Mouse (Mus musculus) neural tube, embryonic 15.5 days (tissue): ENCODE results near the gene Coro1c. TPM values are rescaled to one million over a fixed set of nuclear protein-coding genes. Genes with fewer than 3 reads are reported as not detected.

ENCODE experiments used
- ATAC-seq: fragments of 200-750 bp; cut with Nextera tagmentation; 2 replicates; pipeline ENCODE4 v1.8.0; 2017; ENCODE audit warnings: mild to moderate bottlenecking, moderate TSS enrichment, moderate library complexity; ENCODE audit not compliant: low FRiP score
- H3K27ac ChIP-seq: fragments of 300-500 bp; sonication (generic); replicated peaks from 2 replicates; pipeline ENCODE4 v1.5.1; 2015; ENCODE audit warnings: mild to moderate bottlenecking, inconsistent platforms
- H3K27me3 ChIP-seq: fragments of 300-500 bp; sonication (generic); replicated peaks from 2 replicates; pipeline ENCODE4 v1.6.1; 2015; ENCODE audit warnings: inconsistent platforms
- H3K36me3 ChIP-seq: fragments of 300-500 bp; sonication (generic); 2 replicates; pipeline ENCODE4 v1.6.1; 2015; ENCODE audit warnings: inconsistent platforms
- H3K4me1 ChIP-seq: fragments of 300-500 bp; sonication (generic); 2 replicates; pipeline ENCODE4 v1.6.1; 2015; ENCODE audit warnings: inconsistent platforms
- H3K4me2 ChIP-seq: fragments of 300-500 bp; sonication (generic); 2 replicates; pipeline ENCODE4 v1.6.1; 2015; ENCODE audit warnings: inconsistent platforms, mild to moderate bottlenecking, moderate library complexity
- H3K4me3 ChIP-seq: fragments of 300-500 bp; sonication (generic); replicated peaks from 2 replicates; pipeline ENCODE4 v1.5.1; 2015; ENCODE audit warnings: mild to moderate bottlenecking, inconsistent platforms
- H3K9ac ChIP-seq: fragments of 300-500 bp; sonication (generic); replicated peaks from 2 replicates; pipeline ENCODE4 v1.6.1; 2015; ENCODE audit warnings: mild to moderate bottlenecking, inconsistent platforms
- H3K9me3 ChIP-seq: fragments of 300-500 bp; sonication (generic); replicated peaks from 2 replicates; pipeline ENCODE4 v1.6.1; 2016; ENCODE audit warnings: inconsistent platforms
- WGBS: fragments of 180-500 bp; shearing (Covaris S2); methylation state at CpG from one replicate; pipeline ENCODE4 v1.1.7; 2015; ENCODE audit warnings: mixed read lengths; 5-methylcytosine and 5-hydroxymethylcytosine counted together
- polyA plus RNA-seq: library from polyadenylated mRNA; unstranded; fragments of >200 nt; fragmentation: Nextera tagmentation; extraction: Ambion mirVana; gene quantifications from 2 replicates; pipeline ENCODE4 v1.2.1, GENCODE M21; 2015

Gene Coro1c
- polyA plus RNA-seq, 1 experiment from 2014 or later: 160 TPM

GRCm38 (mm10) chr5:113881136-113881535 is 27.4 kb downstream of the Coro1c start:
- Histone ChIP-seq H3K4me2 (no peak overlapping the region), H3K9me3 (no peaks in the 10 kb centered on the region), H3K27ac (no peak overlapping the region), H3K9ac (no peak overlapping the region), H3K27me3 (no peaks in the 10 kb centered on the region), H3K4me3 (no peak overlapping the region), H3K36me3 (peaks cover 35% of the 10 kb centered on the region), H3K4me1 (peaks cover 64% of the 10 kb centered on the region)
- ATAC-seq: no peak
- WGBS: 94% methylated on average over 14 of the region's 14 CpGs

- Histone ChIP-seq H3K4me3 (no peak overlapping the region), H3K36me3 (peaks cover 36% of the 10 kb centered on the region), H3K9me3 (no peaks in the 10 kb centered on the region), H3K27ac (no peak overlapping the region), H3K27me3 (no peaks in the 10 kb centered on the region), H3K4me1 (peaks cover 61% of the 10 kb centered on the region), H3K4me2 (no peak overlapping the region), H3K9ac (no peak overlapping the region)
- no peak for ATAC-seq
- 89% methylated on average over 17 of the region's 17 CpGs for WGBS
Measured at GRCm38 (mm10) chr5:113878943-113879617, 29.5 kb downstream of the Coro1c start.

- no peak overlapping the region for H3K4me2 ChIP-seq
- H3K27me3 ChIP-seq: no peaks in the 10 kb centered on the region
- ATAC-seq: no peak
- 56% methylated on average over 3 of the region's 3 CpGs for WGBS
- H3K9me3 ChIP-seq: no peaks in the 10 kb centered on the region
- H3K36me3 ChIP-seq: peaks cover 36% of the 10 kb centered on the region
- no peak overlapping the region for H3K27ac ChIP-seq
- H3K4me3 ChIP-seq: no peak overlapping the region
- no peak overlapping the region for H3K9ac ChIP-seq
- H3K4me1 ChIP-seq: peaks cover 60% of the 10 kb centered on the region
Measured at GRCm38 (mm10) chr5:113877565-113877964, 31.0 kb downstream of the Coro1c start.

GRCm38 (mm10) chr5:113876176-113876575 is 32.4 kb downstream of the Coro1c start:
- Histone ChIP-seq H3K27me3 (no peaks in the 10 kb centered on the region), H3K9ac (no peak overlapping the region), H3K4me1 (peaks cover 66% of the 10 kb centered on the region), H3K27ac (peak overlapping the region; percentile 56; the same call in 1 of the 2 replicates), H3K4me2 (no peak overlapping the region), H3K36me3 (peaks cover 32% of the 10 kb centered on the region), H3K4me3 (no peak overlapping the region), H3K9me3 (no peaks in the 10 kb centered on the region)
- ATAC-seq: no peak
- WGBS: 85% methylated on average over 7 of the region's 7 CpGs

GRCm38 (mm10) chr5:113875625-113876024 is 32.9 kb downstream of the Coro1c start:
- no peak for ATAC-seq
- no peaks in the 10 kb centered on the region for H3K27me3 ChIP-seq
- no peak overlapping the region for H3K9ac ChIP-seq
- H3K9me3 ChIP-seq: no peaks in the 10 kb centered on the region
- peaks cover 71% of the 10 kb centered on the region for H3K4me1 ChIP-seq
- H3K27ac ChIP-seq: peak overlapping the region; percentile 56
- 92% methylated on average over 4 of the region's 4 CpGs for WGBS
- H3K36me3 ChIP-seq: peaks cover 26% of the 10 kb centered on the region
- H3K4me2 ChIP-seq: no peak overlapping the region
- H3K4me3 ChIP-seq: no peak overlapping the region

GRCm38 (mm10) chr5:113874063-113875024 is 34.2 kb downstream of the Coro1c start:
- WGBS: 33% methylated on average over 19 of the region's 19 CpGs
- Histone ChIP-seq H3K27me3 (no peaks in the 10 kb centered on the region), H3K9me3 (no peaks in the 10 kb centered on the region), H3K4me2 (peak overlapping the region; percentile 50), H3K36me3 (peaks cover 18% of the 10 kb centered on the region; the same call in 1 of the 2 replicates), H3K4me1 (peaks cover 84% of the 10 kb centered on the region), H3K4me3 (no peak overlapping the region), H3K27ac (peak overlapping the region; percentile 95), H3K9ac (peak overlapping the region; percentile 36)
- no peak for ATAC-seq

GRCm38 (mm10) chr5:113872936-113873912 is 35.3 kb downstream of the Coro1c start:
- Histone ChIP-seq H3K4me2 (peak overlapping the region; percentile 50), H3K27ac (peak overlapping the region; percentile 95), H3K9me3 (no peaks in the 10 kb centered on the region), H3K9ac (peak overlapping the region; percentile 36), H3K27me3 (no peaks in the 10 kb centered on the region), H3K4me1 (peaks cover 91% of the 10 kb centered on the region), H3K4me3 (0 out of 2 replicates have a peak overlapping the region, but pooled peaks have one; percentile 12), H3K36me3 (peaks cover 9% of the 10 kb centered on the region; the same call in 1 of the 2 replicates)
- 3% methylated on average over 15 of the region's 15 CpGs for WGBS
- ATAC-seq: peak; percentile 88

GRCm38 (mm10) chr5:113871903-113872548 is 36.5 kb downstream of the Coro1c start:
- H3K9ac ChIP-seq: 0 out of 2 replicates have a peak overlapping the region, but pooled peaks have one; percentile 5
- no peak for ATAC-seq
- no peaks in the 10 kb centered on the region for H3K27me3 ChIP-seq
- no peak overlapping the region for H3K4me2 ChIP-seq
- H3K4me1 ChIP-seq: peaks cover 85% of the 10 kb centered on the region
- no peak overlapping the region for H3K4me3 ChIP-seq
- WGBS: 58% methylated on average over 7 of the region's 7 CpGs
- H3K9me3 ChIP-seq: no peaks in the 10 kb centered on the region
- H3K27ac ChIP-seq: peak overlapping the region; percentile 95
- peaks cover 7% of the 10 kb centered on the region; the same call in 1 of the 2 replicates for H3K36me3 ChIP-seq

GRCm38 (mm10) chr5:113870393-113871040 is 38.0 kb downstream of the Coro1c start:
- no peak overlapping the region for H3K4me2 ChIP-seq
- peak overlapping the region; percentile 95 for H3K27ac ChIP-seq
- 22% methylated on average over 21 of the region's 21 CpGs for WGBS
- peaks cover 77% of the 10 kb centered on the region for H3K4me1 ChIP-seq
- H3K36me3 ChIP-seq: peaks cover under 1% of the 10 kb centered on the region; the same call in 1 of the 2 replicates
- H3K27me3 ChIP-seq: no peaks in the 10 kb centered on the region
- H3K9me3 ChIP-seq: no peaks in the 10 kb centered on the region
- H3K4me3 ChIP-seq: no peak overlapping the region
- no peak for ATAC-seq
- H3K9ac ChIP-seq: 0 out of 2 replicates have a peak overlapping the region, but pooled peaks have one; percentile 15

GRCm38 (mm10) chr5:113869132-113869531 is 39.4 kb downstream of the Coro1c start:
- Histone ChIP-seq H3K4me3 (no peak overlapping the region), H3K9ac (no peak overlapping the region; the same call in 1 of the 2 replicates), H3K36me3 (peaks cover 14% of the 10 kb centered on the region), H3K4me2 (peak overlapping the region; percentile 13; the same call in 1 of the 2 replicates), H3K4me1 (peaks cover 67% of the 10 kb centered on the region), H3K27me3 (no peaks in the 10 kb centered on the region), H3K27ac (peak overlapping the region; percentile 65), H3K9me3 (no peaks in the 10 kb centered on the region)
- 7% methylated on average over 11 of the region's 11 CpGs for WGBS
- ATAC-seq: no peak
